Mouse (Mus musculus) embryonic fibroblast, embryonic 13.5 days (primary cell): ENCODE data around the gene Fam136a.

ENCODE experiments used
- CTCF ChIP-seq: IDR thresholded peaks from 2 replicates; pipeline ENCODE4 v1.5.1; 2011; ENCODE audit warnings: mild to moderate bottlenecking, control low read depth, low read length, moderate library complexity, borderline replicate concordance; ENCODE audit not compliant: insufficient read depth
- POLR2A ChIP-seq: IDR thresholded peaks from 2 replicates; pipeline ENCODE4 v1.6.1; 2011; ENCODE audit warnings: low read depth, mild to moderate bottlenecking, control low read depth, low read length, moderate library complexity

DNA sequence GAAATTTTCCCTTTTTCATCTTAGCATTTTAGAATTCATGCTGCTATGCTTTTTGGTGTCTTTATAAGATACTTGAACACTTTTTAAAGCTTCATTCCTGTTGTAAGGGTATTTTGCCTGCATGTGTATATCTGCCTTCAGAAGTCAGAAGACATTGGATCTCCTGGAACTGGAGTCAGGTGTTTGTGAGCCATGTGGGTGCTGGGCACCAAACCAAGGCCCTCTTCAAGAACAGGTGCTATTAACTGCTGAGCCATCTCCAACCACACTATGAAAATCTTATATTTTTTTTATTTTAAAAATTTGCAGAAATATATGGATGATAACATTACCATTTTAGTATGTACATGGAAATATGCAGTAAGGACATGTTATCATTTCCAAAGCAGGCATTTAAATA lies 40.9 kb downstream of the Fam136a start:
- TF ChIP-seq CTCF (no peak), POLR2A (no peak)
